Mouse (Mus musculus) stomach, embryonic 16.5 days (tissue): ENCODE measurements around the gene Cdc20b. TPM values are rescaled to one million over a fixed set of nuclear protein-coding genes. Genes with fewer than 3 reads are reported as not detected.
A peak's percentile ranks its signal among the peaks of the same experiment; 100 is the strongest.

Experiments used
- ATAC-seq: fragments of 200-750 bp; cut with Nextera tagmentation; 2 replicates; pipeline ENCODE4 v1.8.0; 2017; ENCODE audit warnings: moderate number of reproducible peaks, moderate TSS enrichment; ENCODE audit not compliant: insufficient read depth, low FRiP score
- H3K27ac ChIP-seq: fragments of 300-500 bp; sonication (generic); 2 replicates; pipeline ENCODE4 v1.5.1; 2014; ENCODE audit warnings: low read length
- H3K27me3 ChIP-seq: fragments of 300-500 bp; sonication (generic); 2 replicates; pipeline ENCODE4 v1.6.1; 2014; ENCODE audit warnings: low read length, control low read depth, mixed read lengths; ENCODE audit not compliant: control insufficient read depth, insufficient read depth
- H3K36me3 ChIP-seq: fragments of 300-500 bp; sonication (generic); 2 replicates; pipeline ENCODE4 v1.6.1; 2014; ENCODE audit warnings: low read length; ENCODE audit not compliant: control insufficient read depth, insufficient read depth
- H3K4me1 ChIP-seq: fragments of 300-500 bp; sonication (generic); 2 replicates; pipeline ENCODE4 v1.6.1; 2014; ENCODE audit warnings: low read length, control low read depth, mixed read lengths; ENCODE audit not compliant: control insufficient read depth, insufficient read depth
- H3K4me2 ChIP-seq: fragments of 300-500 bp; sonication (generic); 2 replicates; pipeline ENCODE4 v1.6.1; 2014; ENCODE audit warnings: low read depth, low read length, mixed read lengths
- H3K4me3 ChIP-seq: fragments of 300-500 bp; sonication (generic); replicated peaks from 2 replicates; pipeline ENCODE4 v1.5.1; 2014; ENCODE audit warnings: mild to moderate bottlenecking, low read length
- H3K9ac ChIP-seq: fragments of 300-500 bp; sonication (generic); 2 replicates; pipeline ENCODE4 v1.6.1; 2014; ENCODE audit warnings: low read length
- H3K9me3 ChIP-seq: fragments of 300-500 bp; sonication (generic); replicated peaks from 2 replicates; pipeline ENCODE4 v1.6.1; 2016; ENCODE audit warnings: low read length, control low read depth; ENCODE audit not compliant: control insufficient read depth
- WGBS: fragments of 180-500 bp; shearing (Covaris S2); extraction: QIAGEN DNeasy Blood & Tissue Kit; methylation state at CpG from one replicate; pipeline ENCODE4 v1.1.7; 2014; 5-methylcytosine and 5-hydroxymethylcytosine counted together
- polyA plus RNA-seq: library from polyadenylated mRNA; unstranded; fragments of >200 nt; fragmentation: Nextera tagmentation; extraction: Ambion mirVana; gene quantifications from 2 replicates; pipeline ENCODE4 v1.2.1, GENCODE M21; 2015

Cdc20b gene
- polyA plus RNA-seq, 1 experiment from 2014 or later = 0.08 TPM

GRCm38 (mm10) chr13:113035852-113036251 lies 941 bp downstream of the Cdc20b start:
- WGBS = 0% methylated on average over 4 of the region's 4 CpGs
- H3K4me2 ChIP-seq = peak overlapping the region; percentile 99
- peaks cover 26% of the 10 kb centered on the region for H3K27me3 ChIP-seq
- no peak overlapping the region for H3K9ac ChIP-seq
- peak overlapping the region; percentile 60 for H3K4me3 ChIP-seq
- peak; percentile 88 for ATAC-seq
- H3K4me1 ChIP-seq = peaks cover 12% of the 10 kb centered on the region; the same call in 1 of the 2 replicates
- no peaks in the 10 kb centered on the region for H3K36me3 ChIP-seq
- no peak overlapping the region for H3K27ac ChIP-seq
- no peaks in the 10 kb centered on the region for H3K9me3 ChIP-seq

GRCm38 (mm10) chr13:113044876-113045275 lies 10.0 kb downstream of the Cdc20b start:
- Histone ChIP-seq H3K9ac (peak overlapping the region; percentile 14), H3K27ac (no peak overlapping the region), H3K9me3 (no peaks in the 10 kb centered on the region), H3K36me3 (peaks cover 8% of the 10 kb centered on the region; the same call in 1 of the 2 replicates), H3K4me1 (no peaks in the 10 kb centered on the region; the same call in 1 of the 2 replicates), H3K4me2 (peak overlapping the region; percentile 50), H3K4me3 (peak overlapping the region; percentile 61), H3K27me3 (no peaks in the 10 kb centered on the region)
- 31% methylated on average over 3 of the region's 3 CpGs for WGBS
- no peak for ATAC-seq

GRCm38 (mm10) chr13:113045458-113046110 lies 10.7 kb downstream of the Cdc20b start:
- H3K27ac ChIP-seq = peak overlapping the region; percentile 80
- H3K4me3 ChIP-seq = peak overlapping the region; percentile 61
- WGBS = 9% methylated on average over 18 of the region's 18 CpGs
- H3K4me2 ChIP-seq = peak overlapping the region; percentile 50
- H3K9me3 ChIP-seq = no peaks in the 10 kb centered on the region
- H3K9ac ChIP-seq = peak overlapping the region; percentile 67
- peaks cover 8% of the 10 kb centered on the region; the same call in 1 of the 2 replicates for H3K36me3 ChIP-seq
- no peaks in the 10 kb centered on the region for H3K27me3 ChIP-seq
- H3K4me1 ChIP-seq = no peaks in the 10 kb centered on the region; the same call in 1 of the 2 replicates
- no peak for ATAC-seq

- Histone ChIP-seq H3K27ac (peak within 1 kb of the TSS; percentile 80), H3K4me3 (peak within 1 kb of the TSS; percentile 61), H3K27me3 (no peaks in the 10 kb centered on the region), H3K4me2 (peak within 1 kb of the TSS; percentile 50), H3K4me1 (no peaks in the 10 kb centered on the region; the same call in 1 of the 2 replicates), H3K9ac (peak within 1 kb of the TSS; percentile 67), H3K36me3 (peaks cover 8% of the 10 kb centered on the region; the same call in 1 of the 2 replicates), H3K9me3 (no peaks in the 10 kb centered on the region)
- peak; percentile 90; the same call in 1 of the 2 replicates for ATAC-seq
- WGBS = 2% methylated on average over 21 of the region's 21 CpGs
These were observed 11.4 kb downstream of the Cdc20b start, which contains the start of gene Gpx8 for GRCm38 (mm10) chr13:113046211-113046883. TSS of gene Gpx8 (minus strand) at chr13:113046410.

- peak; percentile 34; the same call in 1 of the 2 replicates for ATAC-seq
- Histone ChIP-seq H3K4me3 (no peak overlapping the region), H3K27ac (no peak overlapping the region), H3K27me3 (no peaks in the 10 kb centered on the region), H3K36me3 (peaks cover 4% of the 10 kb centered on the region; the same call in 1 of the 2 replicates), H3K9ac (no peak overlapping the region), H3K9me3 (no peaks in the 10 kb centered on the region), H3K4me1 (no peaks in the 10 kb centered on the region; the same call in 1 of the 2 replicates), H3K4me2 (peak overlapping the region; percentile 50; the same call in 1 of the 2 replicates)
These were observed 12.1 kb downstream of the Cdc20b start for GRCm38 (mm10) chr13:113047018-113047417.

GRCm38 (mm10) chr13:113047647-113048046 lies 12.7 kb downstream of the Cdc20b start:
- 66% methylated on average over 3 of the region's 3 CpGs for WGBS
- H3K36me3 ChIP-seq = peaks cover 4% of the 10 kb centered on the region; the same call in 1 of the 2 replicates
- no peaks in the 10 kb centered on the region; the same call in 1 of the 2 replicates for H3K4me1 ChIP-seq
- H3K9me3 ChIP-seq = no peaks in the 10 kb centered on the region
- H3K4me3 ChIP-seq = no peak overlapping the region
- no peaks in the 10 kb centered on the region for H3K27me3 ChIP-seq
- H3K9ac ChIP-seq = no peak overlapping the region
- no peak overlapping the region for H3K27ac ChIP-seq
- ATAC-seq = no peak
- H3K4me2 ChIP-seq = no peak overlapping the region

GRCm38 (mm10) chr13:113054230-113054629 lies 19.3 kb downstream of the Cdc20b start:
- Histone ChIP-seq H3K27me3 (no peaks in the 10 kb centered on the region), H3K4me3 (no peak overlapping the region), H3K4me2 (no peak overlapping the region), H3K9ac (no peak overlapping the region), H3K36me3 (no peaks in the 10 kb centered on the region), H3K9me3 (no peaks in the 10 kb centered on the region), H3K27ac (no peak overlapping the region), H3K4me1 (no peaks in the 10 kb centered on the region)
- no peak for ATAC-seq
- WGBS = 88% methylated on average over 8 of the region's 8 CpGs

GRCm38 (mm10) chr13:113055826-113056225 lies 20.9 kb downstream of the Cdc20b start:
- no peak overlapping the region for H3K4me2 ChIP-seq
- H3K9ac ChIP-seq = no peak overlapping the region
- no peak overlapping the region for H3K4me3 ChIP-seq
- WGBS = 35% methylated on average over 8 of the region's 8 CpGs
- no peaks in the 10 kb centered on the region for H3K9me3 ChIP-seq
- H3K4me1 ChIP-seq = no peaks in the 10 kb centered on the region
- H3K36me3 ChIP-seq = no peaks in the 10 kb centered on the region
- no peak overlapping the region for H3K27ac ChIP-seq
- ATAC-seq = no peak
- no peaks in the 10 kb centered on the region for H3K27me3 ChIP-seq

- H3K9ac ChIP-seq = no peak overlapping the region
- H3K9me3 ChIP-seq = no peaks in the 10 kb centered on the region
- ATAC-seq = no peak
- H3K27ac ChIP-seq = no peak overlapping the region
- H3K4me3 ChIP-seq = no peak overlapping the region
- no peaks in the 10 kb centered on the region for H3K36me3 ChIP-seq
- 88% methylated on average over 6 of the region's 6 CpGs for WGBS
- no peaks in the 10 kb centered on the region for H3K4me1 ChIP-seq
- no peak overlapping the region for H3K4me2 ChIP-seq
- no peaks in the 10 kb centered on the region for H3K27me3 ChIP-seq
These were observed 26.8 kb downstream of the Cdc20b start for GRCm38 (mm10) chr13:113061746-113062145.
